Mouse (Mus musculus) right cerebral cortex, postnatal 36 days (tissue): Measurements from ENCODE around the gene Vmn2r115.
"Not testable (repeated sequence)": the region's sequence is repeated elsewhere in the genome, so short reads cannot be mapped to it uniquely, and the experiment has no call there.

Experiments used
- DNase-seq, 2 experiments: peaks; one replicate each; pipeline ENCODE4 v3.0.0; 2022; ENCODE audit warnings: low spot score in 2 of 2, mixed read lengths in 1 of 2

Gene Vmn2r115

DNA sequence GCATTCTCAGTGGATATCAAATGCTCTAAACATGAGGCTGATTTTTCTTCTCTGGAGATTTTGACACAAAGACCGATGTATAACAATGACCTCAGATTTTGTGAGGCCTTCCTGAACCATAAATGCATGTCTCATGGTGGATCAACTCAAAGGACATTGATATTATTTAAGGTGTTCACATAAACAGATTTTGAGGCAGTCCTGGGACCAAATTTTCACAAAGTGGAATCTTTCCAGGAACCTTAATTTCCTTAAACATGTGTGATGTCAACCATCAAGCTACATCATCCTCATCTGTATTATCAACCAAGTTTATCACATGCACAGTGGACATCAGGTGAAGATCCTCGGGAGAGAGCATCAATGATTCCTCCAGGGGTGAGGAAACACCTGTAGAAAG lies at the start of gene Vmn2r115:
Vmn2r115 (plus strand) TSS at position 301 of the 400 bp plus-strand sequence.
- DNase-seq, result not testable (repeated sequence)

DNA sequence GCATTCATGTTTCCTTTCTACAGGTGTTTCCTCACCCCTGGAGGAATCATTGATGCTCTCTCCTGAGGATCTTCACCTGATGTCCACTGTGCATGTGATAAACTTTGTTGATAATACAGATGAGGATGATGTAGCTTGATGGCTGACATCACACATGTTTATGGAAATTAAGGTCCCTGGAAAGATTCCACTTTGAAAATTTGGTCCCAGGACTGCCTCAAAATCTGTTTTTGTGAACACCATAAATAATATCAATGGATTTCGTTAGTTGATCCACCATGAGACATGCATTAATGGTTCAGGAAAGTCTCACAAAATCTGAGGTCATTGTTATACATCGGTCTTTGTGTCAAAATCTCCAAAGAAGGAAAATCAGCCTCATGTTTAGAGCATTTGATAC lies 31.1 kb upstream of the Vmn2r115 start, which contains the start of gene Vmn2r114:
Vmn2r114 (minus strand) TSS at position 101 of the 400 bp plus-strand sequence.
- DNase-seq, result not testable (repeated sequence)

DNA sequence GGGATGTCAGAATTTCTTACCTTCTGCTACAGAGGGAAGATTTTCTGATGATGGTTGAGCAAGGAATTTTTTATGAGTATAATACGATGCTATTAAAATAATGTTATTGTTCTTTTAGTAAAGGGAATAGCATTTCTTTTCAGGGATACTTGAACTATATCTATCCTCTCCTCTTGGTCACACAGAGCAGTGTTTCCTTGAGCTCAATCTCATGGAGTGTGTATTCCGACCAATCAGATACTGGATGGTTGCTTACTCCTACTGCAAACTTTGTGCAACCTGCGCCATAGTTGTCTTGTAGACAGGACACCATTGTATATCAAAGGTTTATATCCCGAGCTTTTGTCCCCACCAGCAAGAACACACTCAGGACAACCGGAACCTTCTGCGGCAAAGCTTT lies 12.9 kb upstream of the Vmn2r115 start:
- DNase-seq, result no peak

DNA sequence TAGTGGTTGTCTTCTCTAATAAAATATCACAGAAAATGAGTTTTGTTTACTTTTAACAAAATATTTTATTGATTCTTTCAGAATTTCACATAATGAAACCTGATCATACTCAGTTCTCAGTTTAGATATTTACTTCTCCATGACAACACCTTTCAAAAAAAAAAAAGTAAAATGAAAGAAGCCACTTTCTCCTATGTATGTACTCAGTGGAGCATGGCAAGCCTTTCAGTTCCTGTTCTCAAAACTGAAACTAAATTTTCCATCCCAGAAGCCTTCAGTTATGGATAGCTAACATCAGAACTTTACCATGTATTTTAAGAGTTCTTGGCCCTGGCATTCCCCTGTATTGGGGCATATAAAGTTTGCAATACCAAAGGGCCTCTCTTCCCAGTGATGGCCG lies 8.1 kb downstream of the Vmn2r115 start:
- DNase-seq, result no peak

DNA sequence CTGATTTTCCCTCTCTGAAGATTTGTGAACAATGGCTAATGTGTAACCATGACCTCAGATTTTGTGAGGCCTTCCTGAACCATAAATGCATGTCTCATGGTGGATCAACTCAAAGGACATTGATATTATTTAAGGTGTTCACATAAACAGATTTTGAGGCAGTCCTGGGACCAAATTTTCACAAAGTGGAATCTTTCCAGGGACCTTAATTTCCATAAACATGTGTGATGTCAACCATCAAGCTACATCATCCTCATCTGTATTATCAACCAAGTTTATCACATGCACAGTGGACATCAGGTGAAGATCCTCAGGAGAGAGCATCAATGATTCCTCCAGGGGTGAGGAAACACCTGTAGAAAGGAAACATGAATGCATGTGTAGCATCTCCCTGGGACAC lies 40.8 kb downstream of the Vmn2r115 start, which contains the start of gene Vmn2r116:
Vmn2r116 (plus strand) TSS at position 301 of the 400 bp plus-strand sequence.
- not testable (repeated sequence) for DNase-seq
